Mouse (Mus musculus) ES-E14 (cell line): ENCODE measurements around the gene Nhlrc4. TPM values are rescaled to one million over a fixed set of nuclear protein-coding genes. Genes with fewer than 3 reads are reported as not detected.

Source experiments
- DNase-seq: peaks from one replicate; pipeline ENCODE4 v3.0.0-alpha.2; 2013; ENCODE audit warnings: low read depth, low spot score
- H3K27ac ChIP-seq: 2 replicates; pipeline ENCODE4 v1.5.1; 2012; ENCODE audit warnings: low read depth, mild to moderate bottlenecking, low read length, moderate library complexity, mixed read lengths; ENCODE audit not compliant: poor library complexity, insufficient read depth, severe bottlenecking
- H3K36me3 ChIP-seq: 2 replicates; pipeline ENCODE4 v1.6.1; 2012; ENCODE audit warnings: mild to moderate bottlenecking, low read length, moderate library complexity, mixed read lengths; ENCODE audit not compliant: control insufficient read depth, poor library complexity, insufficient read depth, severe bottlenecking
- H3K4me1 ChIP-seq, 2 experiments: fragments of 150-350 bp in 1 of 2; sonication (generic) in 1 of 2; 2 replicates each; pipeline ENCODE4 v1.6.1; 2012; ENCODE audit warnings: low read length in 2 of 2, mild to moderate bottlenecking in 1 of 2, mixed read lengths in 1 of 2; ENCODE audit not compliant: control insufficient read depth in 2 of 2, insufficient read depth in 2 of 2, poor library complexity in 1 of 2
- H3K4me3 ChIP-seq, 2 experiments: fragments of 150-350 bp in 1 of 2; sonication (generic) in 1 of 2; 2 replicates each; pipeline ENCODE4 v1.5.1; 2012; ENCODE audit warnings: low read length in 2 of 2, low read depth in 1 of 2, mild to moderate bottlenecking in 1 of 2, mixed read lengths in 1 of 2; ENCODE audit not compliant: insufficient read depth in 1 of 2, poor library complexity in 1 of 2, severe bottlenecking in 1 of 2
- H3K9ac ChIP-seq: 2 replicates; pipeline ENCODE4 v1.6.1; 2012; ENCODE audit warnings: low read depth, mild to moderate bottlenecking, low read length, mixed read lengths; ENCODE audit not compliant: poor library complexity, insufficient read depth, severe bottlenecking
- H3K9me3 ChIP-seq: fragments of 150-350 bp; sonication (generic); 2 replicates; pipeline ENCODE4 v1.6.1; 2012; ENCODE audit warnings: low read depth, mild to moderate bottlenecking, low read length; ENCODE audit not compliant: control insufficient read depth, insufficient read depth
- CHD2 ChIP-seq: IDR thresholded peaks from 2 replicates; pipeline ENCODE4 v1.6.1; 2014; ENCODE audit warnings: mild to moderate bottlenecking, low read depth, low read length, inconsistent platforms
- HCFC1 ChIP-seq: IDR thresholded peaks from 2 replicates; pipeline ENCODE4 v1.6.1; 2012; ENCODE audit warnings: low read length, inconsistent platforms, borderline replicate concordance; ENCODE audit not compliant: insufficient read depth
- MAFK ChIP-seq: IDR thresholded peaks from 2 replicates; pipeline ENCODE4 v1.6.1; 2014; ENCODE audit warnings: mild to moderate bottlenecking, low read depth, low read length, inconsistent platforms; ENCODE audit not compliant: insufficient read depth
- ZC3H11A ChIP-seq: IDR thresholded peaks from 2 replicates; pipeline ENCODE4 v1.6.1; 2012; ENCODE audit warnings: low read depth, mild to moderate bottlenecking, inconsistent platforms, low read length, borderline replicate concordance
- ZNF384 ChIP-seq: IDR thresholded peaks from 2 replicates; pipeline ENCODE4 v1.6.1; 2012; ENCODE audit warnings: low read depth, low read length, inconsistent platforms
- in situ Hi-C, 2 experiments: fragments of 600-800 bp; cut with MboI; formaldehyde crosslinking; loops; one replicate each; pipeline ENCODE4 v1.15.1; 2025; ENCODE audit warnings: low sequenced_read_pairs in 2 of 2, inconsistent platforms in 1 of 2; ENCODE audit not compliant: unreplicated experiment in 2 of 2
- total RNA-seq: library from RNA; depleted of rRNA; stranded (reverse); fragments of 300-350 nt; gene quantifications from 2 replicates; pipeline ENCODE4 v1.2.3, GENCODE M21; 2012

Nhlrc4 gene
- total RNA-seq, 1 experiment: 0.18 TPM

- TF ChIP-seq CHD2: no peak
- no peak for TF ChIP-seq MAFK
- TF ChIP-seq ZC3H11A: no peak
- no peak overlapping the region for H3K27ac ChIP-seq
These were observed 15.1 kb upstream of the Nhlrc4 start for GRCm38 (mm10) chr17:25959630-25960467.

DNA sequence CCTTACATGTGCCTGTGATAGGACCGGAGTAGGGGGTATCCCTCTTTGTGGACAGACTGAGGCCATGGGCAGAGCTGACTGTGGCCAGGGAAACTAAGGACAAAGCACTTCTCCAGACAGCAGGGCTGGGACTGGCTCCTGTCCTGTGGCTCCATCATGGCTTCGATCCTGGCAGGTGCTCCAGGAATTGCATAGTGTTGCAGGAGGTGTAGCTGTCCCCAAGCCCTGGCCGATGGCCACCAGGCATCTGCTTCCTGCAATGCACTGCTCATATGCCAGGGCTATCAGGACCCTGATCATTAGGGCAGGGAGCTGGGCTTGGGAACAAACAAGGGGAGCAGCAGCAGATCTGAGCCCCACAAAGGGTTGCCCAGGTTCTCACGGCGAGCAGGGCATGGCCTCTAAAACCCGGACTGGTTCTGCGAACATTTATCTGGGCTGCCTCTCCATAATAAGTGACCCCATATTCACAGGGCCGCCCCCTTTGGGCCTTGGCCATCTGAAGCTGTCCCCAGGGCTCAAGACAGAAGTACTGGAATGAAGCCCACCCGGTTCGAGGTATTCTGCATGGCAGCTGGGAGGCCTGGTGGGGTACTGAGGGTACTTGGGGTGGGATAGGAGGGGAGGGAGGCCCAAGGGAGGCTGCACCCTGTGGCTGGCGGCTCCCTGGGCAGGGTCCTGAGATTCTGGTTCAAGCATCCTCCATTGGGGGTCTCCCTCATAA, 14.2 kb upstream of the Nhlrc4 start:
- Histone ChIP-seq H3K4me1 (0 out of 4 replicates have a peak, but pooled peaks cover 0 to 2% of the 10 kb centered on the region in 2 experiments), H3K4me3 (no peak overlapping the region), H3K27ac (no peak overlapping the region), H3K9me3 (no peaks in the 10 kb centered on the region), H3K36me3 (peaks cover 5% of the 10 kb centered on the region; the same call in 1 of the 2 replicates), H3K9ac (no peak overlapping the region)
- DNase-seq: no peak
- in situ Hi-C loops: no loop called here
- TF ChIP-seq CHD2 (no peak), ZC3H11A (no peak), HCFC1 (no peak), MAFK (no peak), ZNF384 (no peak)

More at GRCm38 (mm10) chr17:25959630-25960467, 15.1 kb upstream of the Nhlrc4 start:
- Histone ChIP-seq H3K9me3 (no peaks in the 10 kb centered on the region), H3K4me1 (0 out of 4 replicates have a peak, but pooled peaks cover 0 to 2% of the 10 kb centered on the region in 2 experiments), H3K9ac (no peak overlapping the region), H3K36me3 (peaks cover 5% of the 10 kb centered on the region; the same call in 1 of the 2 replicates), H3K4me3 (no peak overlapping the region)
- no peak for DNase-seq
- in situ Hi-C loops: no loop called here

- Histone ChIP-seq H3K36me3 (peaks cover 3% of the 10 kb centered on the region; the same call in 1 of the 2 replicates), H3K27ac (no peak overlapping the region), H3K9me3 (no peaks in the 10 kb centered on the region), H3K9ac (no peak overlapping the region), H3K4me3 (no peak overlapping the region), H3K4me1 (0 out of 4 replicates have a peak, but pooled peaks cover 0 to 2% of the 10 kb centered on the region in 2 experiments)
- in situ Hi-C loops: no loop called here
- TF ChIP-seq ZNF384 (no peak), MAFK (no peak), ZC3H11A (no peak), HCFC1 (no peak), CHD2 (no peak)
- no peak for DNase-seq
These were observed 12.9 kb upstream of the Nhlrc4 start for GRCm38 (mm10) chr17:25957586-25958051.

DNA sequence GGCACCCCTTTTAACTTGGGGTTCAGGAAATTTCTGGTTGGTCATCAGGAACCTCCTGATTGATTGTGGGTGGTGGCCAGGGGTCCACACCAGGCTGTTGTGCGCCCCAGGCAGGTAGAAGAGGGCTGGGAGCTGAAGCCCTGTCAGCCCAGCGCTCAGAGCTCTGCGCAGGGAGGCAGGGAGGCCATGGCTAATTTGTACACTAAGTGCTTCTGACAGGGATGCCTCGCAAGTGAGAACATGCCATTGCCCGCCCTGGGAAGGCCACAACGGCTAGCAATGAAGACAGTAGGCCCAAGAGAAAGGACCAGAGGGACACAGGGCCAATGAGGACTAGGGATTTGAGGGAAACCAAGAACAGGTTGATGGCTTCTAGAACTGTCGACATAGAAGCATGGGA, 11.9 kb upstream of the Nhlrc4 start:
- H3K36me3 ChIP-seq: peaks cover 3% of the 10 kb centered on the region; the same call in 1 of the 2 replicates

More for the DNA sequence above, 11.9 kb upstream of the Nhlrc4 start:
- DNase-seq: no peak
- H3K27ac ChIP-seq: no peak overlapping the region
- TF ChIP-seq ZC3H11A: no peak
- no peak for TF ChIP-seq HCFC1
- no peak for TF ChIP-seq ZNF384
- no peak for TF ChIP-seq CHD2
- TF ChIP-seq MAFK: no peak
- no peak overlapping the region for H3K9ac ChIP-seq
- in situ Hi-C loops: no loop called here
- H3K4me3 ChIP-seq: no peak overlapping the region
- 0 out of 4 replicates have a peak, but pooled peaks cover 0 to 2% of the 10 kb centered on the region in 2 experiments for H3K4me1 ChIP-seq
- no peaks in the 10 kb centered on the region for H3K9me3 ChIP-seq
